ENCODE assay signal across 10 mouse cellular contexts in the genomic region with DNA sequence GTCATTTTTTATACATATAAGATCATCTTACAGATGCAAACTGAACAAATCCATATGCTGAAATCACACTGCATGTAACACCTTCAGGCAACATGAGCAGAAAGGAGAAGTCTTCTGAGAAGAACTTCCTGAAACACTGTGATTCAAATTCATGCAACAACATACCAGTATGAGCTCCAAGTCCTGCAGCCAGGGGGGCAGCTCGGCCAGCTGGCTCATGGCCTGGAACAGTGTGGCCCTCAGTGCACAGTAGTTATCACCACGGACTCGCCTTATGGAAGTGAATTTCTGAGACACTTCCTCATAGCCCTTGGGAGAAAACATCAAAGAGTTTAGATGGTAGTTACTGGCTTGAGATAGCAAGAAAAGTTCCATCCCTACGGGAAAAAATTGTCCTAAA. TPM values are rescaled to one million over a fixed set of nuclear protein-coding genes. Genes with fewer than 3 reads are reported as not detected.
DNase-seq lines count a peak whose midpoint lies in the region; ATAC-seq lines count a peak whose summit lies in the region.
"Had no signal": no experiment of that assay in that cellular context is flagged by ENCODE, and none has a peak within 500 bp of the region (broad histone marks: within the 10 kb centered on the region; RNA-seq: fewer than 3 reads in every experiment).

No protein-coding gene starts in this region.

- H3K9ac ChIP-seq in lung, embryonic 15.5 days = no peak overlapping the region

- H3K4me2 ChIP-seq in lung, embryonic 15.5 days = no peak overlapping the region

- no peaks in the 10 kb centered on the region for H3K27me3 ChIP-seq in lung, embryonic 15.5 days
- H3K27me3 ChIP-seq: megakaryocyte, embryonic 14.5 days had no signal

- H3K36me3 ChIP-seq in lung, embryonic 15.5 days = peaks cover 30% of the 10 kb centered on the region; the same call in 1 of the 2 replicates

- no peaks in the 10 kb centered on the region for H3K9me3 ChIP-seq in lung, embryonic 15.5 days
- H3K9me3 ChIP-seq: megakaryocyte, embryonic 14.5 days had no signal

- 43% methylated on average over 4 of the region's 4 CpGs for WGBS in lung, embryonic 15.5 days

- H3K27ac ChIP-seq in lung, embryonic 15.5 days = no peak overlapping the region

- H3K4me1 ChIP-seq in lung, embryonic 15.5 days = peaks cover 6% of the 10 kb centered on the region; the same call in 1 of the 2 replicates

- peak; percentile 46; the same call in 1 of the 2 replicates for ATAC-seq in cerebellum, adult (ENCODE audit: insufficient number of reproducible peaks, low FRiP score, low TSS enrichment)
- peak; percentile 69; the same call in 1 of the 2 replicates for ATAC-seq in lung, embryonic 15.5 days (ENCODE audit: borderline replicate concordance, extremely low read depth, low FRiP score, low TSS enrichment)

- no peak for DNase-seq in cerebellum, postnatal 4 days (ENCODE audit: low spot score in 2 of 2)
- peak; percentile 39 to 73 for DNase-seq in adrenal gland, postnatal 36 days
- peak; percentile 89 for DNase-seq in gastrocnemius, adult 18-20 months (ENCODE audit: low spot score)
- no peak for DNase-seq in yolk sac, embryonic 10.5 days (ENCODE audit: low spot score)
- no peak for DNase-seq in right cerebral cortex, postnatal 14 days
- no peak for DNase-seq in thymus, postnatal 25 days
- DNase-seq: B cell, adult 2 months had no signal

- H3K4me3 ChIP-seq in lung, embryonic 15.5 days = no peak overlapping the region
- H3K4me3 ChIP-seq: megakaryocyte, embryonic 14.5 days had no signal

RNA-seq across cellular contexts. Expression of a gene that starts 14.3 kb away (rescaled TPM):
- 10 to 100 TPM; 32.5 to 39.5 TPM for total RNA-seq in adrenal gland, postnatal 36 days (2021)
- total RNA-seq in gastrocnemius, adult 18-20 months (2021) = 10 to 100 TPM; 17.8 to 28.3 TPM
- 29.4 and 32.2 TPM in 2 replicates for polyA plus RNA-seq in lung, embryonic 15.5 days (2015; fragmentation: Nextera tagmentation; extraction: Ambion mirVana)

Comparison
In these comparisons a context has a peak if more than half of its experiments do, and no peak if none do; other contexts are left out.
1. DNase-seq: peak in adrenal gland, postnatal 36 days (2 of 2) and gastrocnemius, adult 18-20 months (single experiment); none in cerebellum, postnatal 4 days (0 of 2), yolk sac, embryonic 10.5 days (single experiment), right cerebral cortex, postnatal 14 days (single experiment) and thymus, postnatal 25 days (single experiment).